Mouse (Mus musculus) left cerebral cortex, postnatal 14 days (tissue): ENCODE results near the gene Kcnd3. TPM values are rescaled to one million over a fixed set of nuclear protein-coding genes. Genes with fewer than 3 reads are reported as not detected.

Experiments used
- DNase-seq, 2 experiments: peaks; one replicate each; pipeline ENCODE4 v3.0.0; 2021 to 2022; ENCODE audit warnings: low spot score in 2 of 2, mixed read lengths in 1 of 2
- intact Hi-C: fragments of 180-260 bp; cut with DNase I; formaldehyde crosslinking; loops from one replicate; pipeline ENCODE4 v1.15.1; 2025
- total RNA-seq, 2 experiments: library from RNA; stranded (reverse); gene quantifications; 2 replicates each; pipeline ENCODE4 v1.2.3; 2021

Gene Kcnd3
- total RNA-seq, 2 experiments from 2014 or later = 33.6 to 40.8 TPM

DNA sequence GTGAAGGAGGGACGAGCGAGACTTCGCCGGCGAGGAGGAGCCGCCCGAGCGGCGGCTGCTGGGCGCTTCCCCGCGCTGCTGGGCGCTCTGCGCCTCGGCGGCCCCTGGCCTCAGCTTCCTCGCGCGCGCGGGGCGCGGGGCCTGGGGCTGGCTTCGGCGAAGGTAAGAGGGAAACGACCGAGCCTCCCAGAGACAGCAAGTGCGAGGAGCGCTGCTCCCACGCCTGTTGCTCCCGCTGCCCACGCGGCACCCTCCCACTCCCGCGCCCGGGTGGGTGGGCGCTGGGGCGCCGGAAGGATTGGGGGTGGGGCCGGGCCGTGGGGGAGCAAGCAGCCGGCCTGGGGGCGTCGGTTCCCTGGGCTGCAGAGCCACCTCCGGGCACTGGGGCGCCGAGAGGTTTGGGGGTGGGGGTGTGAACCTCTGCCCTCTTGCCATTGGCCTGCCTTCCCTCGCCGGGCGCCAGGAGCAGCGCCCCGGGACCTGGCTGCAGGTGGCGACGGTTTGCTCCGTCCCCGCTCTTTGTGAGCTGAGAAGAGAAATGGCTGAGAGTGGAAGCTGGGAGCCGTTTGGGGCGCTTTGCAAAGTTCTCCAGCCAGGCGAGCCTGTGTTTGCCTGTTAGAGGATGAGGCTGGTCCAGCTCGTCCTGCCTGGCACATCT is 555 bp downstream of the Kcnd3 start:
- peak in 1 of 2 experiments; percentile 38 for DNase-seq

GRCm38 (mm10) chr3:105453214-105453950 is 1.3 kb downstream of the Kcnd3 start:
- no peak for DNase-seq
- intact Hi-C loops = loop anchor here (5.0 kb wide), 2 partner anchors 69 to 189 kb away; no protein-coding TSS in a partner anchor

More for the DNA sequence above, 555 bp downstream of the Kcnd3 start:
- intact Hi-C loops = loop anchor here (5.0 kb wide), 2 partner anchors 70 to 190 kb away; no protein-coding TSS in a partner anchor

DNA sequence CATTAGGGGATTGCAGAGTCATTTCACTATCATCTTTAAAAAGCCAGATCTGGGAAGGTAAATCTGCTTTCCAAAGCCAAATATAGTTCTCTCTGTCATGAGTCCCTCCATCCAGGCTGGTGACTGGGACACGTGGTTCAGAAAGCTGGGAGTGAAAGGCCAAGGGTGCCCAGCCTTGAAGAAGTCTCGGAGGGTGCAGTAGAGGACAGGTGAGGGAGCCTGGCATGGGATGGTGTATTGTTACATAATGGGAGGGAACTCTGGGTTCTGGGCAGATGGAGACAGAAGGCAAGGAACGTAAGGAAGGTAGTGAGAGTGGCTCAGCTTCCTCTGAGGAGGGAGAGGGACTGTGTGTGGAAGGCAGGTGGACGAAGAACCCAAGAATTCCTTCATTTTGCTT is 5.5 kb downstream of the Kcnd3 start:
- intact Hi-C loops = no loop called here
- DNase-seq = no peak

DNA sequence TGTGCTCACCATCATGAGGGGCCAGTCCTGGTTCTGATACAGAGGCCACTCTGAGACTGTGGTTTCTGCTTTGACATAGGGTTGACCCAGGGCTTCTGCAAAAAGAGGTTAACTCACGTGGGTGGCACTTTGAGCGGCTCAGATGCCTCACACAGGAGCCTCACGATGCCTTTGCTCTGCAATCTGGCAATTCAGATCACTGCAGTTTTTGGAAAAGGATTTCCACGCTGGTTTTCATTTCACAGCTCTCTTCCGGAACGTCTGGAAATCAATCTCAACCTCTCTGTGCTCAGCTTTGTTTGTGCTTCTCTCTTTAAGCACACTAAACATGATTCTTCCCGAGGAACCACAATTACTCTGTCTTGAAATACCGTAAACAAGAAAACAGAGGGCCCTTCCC is 14.4 kb downstream of the Kcnd3 start:
- no peak for DNase-seq
- intact Hi-C loops = no loop called here

DNA sequence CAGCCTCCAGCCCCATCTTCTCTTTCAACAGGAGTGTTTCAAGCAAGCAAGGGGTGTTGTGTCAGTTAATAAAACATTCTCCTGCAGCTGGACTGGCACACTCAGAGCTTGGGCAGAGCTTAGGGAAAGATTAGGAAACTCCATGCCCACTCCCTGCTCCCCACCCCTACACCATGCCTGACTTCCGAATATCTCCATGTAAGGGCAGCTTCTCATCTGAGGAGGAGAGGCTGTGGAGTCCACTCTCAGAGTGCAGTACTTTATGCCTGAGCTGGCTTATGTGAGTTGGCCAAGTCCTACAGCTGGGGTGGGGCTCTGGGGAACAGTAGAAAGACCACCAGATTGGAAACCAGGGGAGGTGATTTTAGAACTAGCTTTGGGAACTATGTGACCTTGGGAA is 20.4 kb downstream of the Kcnd3 start:
- DNase-seq = no peak
- intact Hi-C loops = no loop called here

DNA sequence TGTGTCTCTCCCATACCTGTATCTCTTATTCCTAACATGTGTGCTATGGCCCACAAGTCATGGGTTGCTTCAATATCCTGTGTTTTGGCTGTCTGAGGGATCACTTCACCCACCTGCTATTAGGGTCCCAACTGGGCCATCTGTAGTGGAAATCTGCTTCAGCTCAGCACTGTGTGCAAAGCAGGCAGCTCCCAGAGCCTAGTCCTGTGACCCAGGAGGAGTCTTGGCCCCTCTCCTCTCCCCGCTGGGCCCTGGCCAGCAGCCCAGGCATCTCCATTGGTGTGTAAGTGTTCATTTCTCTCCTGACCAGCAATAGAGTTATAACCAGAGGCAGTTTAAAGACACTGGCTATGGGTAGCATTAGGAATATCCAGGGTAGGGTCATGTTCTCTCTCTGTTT is 24.3 kb downstream of the Kcnd3 start:
- no peak for DNase-seq
- intact Hi-C loops = no loop called here

DNA sequence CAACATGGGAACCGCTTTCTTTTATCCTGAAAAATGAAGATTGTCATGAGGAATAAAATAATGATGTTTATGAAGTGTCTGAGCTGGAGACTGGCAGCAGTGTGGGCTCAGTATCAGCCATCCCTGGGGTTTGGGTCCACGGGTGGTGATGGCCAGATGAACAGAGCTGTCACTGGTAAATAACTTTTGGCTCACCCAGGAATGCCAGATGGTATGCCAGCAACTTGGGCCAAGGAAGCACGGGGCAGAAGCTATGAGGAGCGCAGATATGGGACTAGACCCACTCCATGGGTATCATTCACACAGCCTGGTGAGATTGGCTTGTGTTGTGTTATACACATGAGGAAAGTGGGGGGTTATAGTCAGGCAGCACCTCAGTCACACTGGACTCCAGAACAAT is 26.7 kb downstream of the Kcnd3 start:
- intact Hi-C loops = no loop called here
- DNase-seq = no peak

DNA sequence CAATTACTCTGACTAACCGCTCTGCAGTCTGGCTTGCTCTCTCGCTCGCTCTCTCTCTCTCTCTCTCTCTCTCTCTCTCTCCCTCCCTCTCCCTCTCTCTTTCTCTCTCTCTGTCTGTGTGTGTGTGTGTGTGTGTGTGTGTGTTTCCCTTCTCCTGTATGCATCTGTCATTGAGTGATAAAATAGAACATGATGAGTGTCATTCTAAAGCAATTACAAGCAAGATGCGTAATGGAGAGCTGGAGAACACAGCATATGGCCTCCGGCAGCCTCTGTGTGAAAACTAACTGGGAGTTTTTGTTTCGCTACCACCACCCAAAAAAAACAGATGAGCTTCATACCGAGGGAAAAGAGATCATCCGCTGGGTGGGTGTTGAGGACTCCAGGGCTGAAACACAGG is 29.3 kb downstream of the Kcnd3 start:
- intact Hi-C loops = no loop called here
- peak; percentile 24 to 31 for DNase-seq

GRCm38 (mm10) chr3:105483651-105484052 is 31.5 kb downstream of the Kcnd3 start:
- intact Hi-C loops = no loop called here
- no peak for DNase-seq

DNA sequence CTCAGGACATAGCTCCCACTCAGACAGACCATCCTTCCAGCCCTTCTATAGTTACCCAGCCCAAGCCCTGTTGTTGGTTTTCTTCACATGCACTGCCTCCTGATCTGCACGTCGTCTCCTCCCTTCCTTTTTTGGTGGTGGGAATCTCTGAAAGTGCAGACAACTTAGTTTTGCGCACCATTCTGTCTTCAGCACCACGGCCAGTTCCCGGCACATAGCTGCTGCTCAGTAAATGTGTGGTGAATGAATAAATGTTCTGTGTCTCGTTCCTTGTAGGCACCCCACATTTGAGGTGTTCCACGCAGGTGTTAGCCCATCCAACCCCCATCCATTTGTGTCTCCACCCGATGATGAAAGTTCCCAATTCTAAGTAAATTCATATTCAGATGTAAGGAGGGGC is 35.0 kb downstream of the Kcnd3 start:
- intact Hi-C loops = no loop called here

GRCm38 (mm10) chr3:105489607-105490006 is 37.5 kb downstream of the Kcnd3 start:
- intact Hi-C loops = no loop called here
- DNase-seq = peak; percentile 70 to 73

More for the DNA sequence above, 35.0 kb downstream of the Kcnd3 start:
- DNase-seq = no peak

- intact Hi-C loops = no loop called here
- no peak for DNase-seq
Observed at GRCm38 (mm10) chr3:105494886-105495285, 42.8 kb downstream of the Kcnd3 start.

DNA sequence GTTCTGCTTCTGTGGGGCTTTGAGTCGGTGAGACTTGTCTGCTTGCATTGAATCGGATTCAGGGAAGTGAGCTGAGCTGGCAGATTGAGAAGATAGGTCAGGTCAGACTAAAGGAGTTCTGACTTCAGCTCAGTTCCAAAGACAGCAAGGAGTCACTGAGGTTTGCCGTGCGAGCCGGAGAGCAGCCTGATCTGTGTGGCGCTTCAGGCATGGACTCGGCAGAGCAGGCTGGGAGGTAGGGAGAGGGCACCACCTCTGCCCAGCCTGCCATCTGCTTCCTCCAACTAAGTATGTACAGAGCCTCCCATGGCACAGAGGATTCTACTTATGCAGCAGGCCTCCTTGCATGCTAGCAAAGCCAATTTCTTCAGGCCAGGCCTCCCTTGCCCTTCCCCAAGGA is 44.1 kb downstream of the Kcnd3 start:
- intact Hi-C loops = no loop called here
- DNase-seq = no peak

- intact Hi-C loops = no loop called here
- no peak for DNase-seq
Observed at GRCm38 (mm10) chr3:105496935-105497334, 44.8 kb downstream of the Kcnd3 start.

DNA sequence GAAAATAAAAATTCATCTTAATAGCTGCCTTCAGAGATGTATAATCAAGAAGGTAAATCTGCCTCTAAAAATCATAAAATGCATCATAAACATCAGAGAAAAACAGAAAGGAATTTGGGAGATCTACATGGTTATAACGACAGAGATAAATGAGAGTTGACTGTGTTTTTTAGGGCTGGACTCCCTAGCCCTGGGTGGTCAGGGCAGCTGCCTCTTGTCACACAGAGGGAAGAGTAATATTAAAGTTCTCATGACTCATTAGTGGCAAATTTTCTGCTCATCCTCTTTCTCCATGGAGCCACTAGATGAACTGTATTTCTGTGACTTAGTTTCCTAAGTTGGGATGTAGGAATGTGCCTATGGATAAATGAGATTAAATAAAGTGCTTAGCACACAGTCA is 48.9 kb downstream of the Kcnd3 start:
- intact Hi-C loops = no loop called here
- DNase-seq = no peak

GRCm38 (mm10) chr3:105504272-105504671 is 52.1 kb downstream of the Kcnd3 start:
- intact Hi-C loops = no loop called here
- DNase-seq = no peak

GRCm38 (mm10) chr3:105505161-105505872 is 53.2 kb downstream of the Kcnd3 start:
- no peak for DNase-seq
- intact Hi-C loops = no loop called here

- intact Hi-C loops = no loop called here
- DNase-seq = no peak
Observed at GRCm38 (mm10) chr3:105505873-105506170, 53.7 kb downstream of the Kcnd3 start.

GRCm38 (mm10) chr3:105506592-105506991 is 54.5 kb downstream of the Kcnd3 start:
- intact Hi-C loops = no loop called here
- DNase-seq = no peak

GRCm38 (mm10) chr3:105509321-105509720 is 57.2 kb downstream of the Kcnd3 start:
- DNase-seq = no peak
- intact Hi-C loops = no loop called here

DNA sequence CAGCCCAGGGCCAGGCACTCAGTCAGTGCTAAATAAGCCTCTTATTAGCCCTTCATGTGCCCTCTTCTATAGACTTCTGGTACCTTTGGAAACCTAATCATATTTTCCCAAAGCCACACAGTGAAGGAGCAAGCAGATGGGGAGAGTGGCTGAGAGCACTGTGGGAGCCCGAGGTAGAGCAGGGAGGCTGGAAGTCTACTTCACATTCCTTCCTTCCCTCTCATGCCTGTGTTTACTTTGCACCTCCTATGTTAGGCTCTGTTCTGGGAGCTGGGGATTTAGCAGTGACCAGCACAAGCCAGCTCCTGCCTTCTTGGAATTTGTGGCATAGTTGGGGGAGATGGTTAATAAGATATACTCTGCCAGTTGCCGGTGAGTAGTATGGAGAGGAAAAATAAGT is 59.7 kb downstream of the Kcnd3 start:
- no peak for DNase-seq
- intact Hi-C loops = no loop called here
